Mouse (Mus musculus): Measurements from ENCODE around the gene Acad10.

GRCm38 (mm10) chr5:121585005-121585404, 75.3 kb downstream of the Acad10 start:
- TF ChIP-seq CTCF (IDR thresholded peaks at IDR 0.05; ENCODE audit: low read depth, low read length) (no peak), POLR2AphosphoS5 (IDR thresholded peaks at IDR 0.05; ENCODE audit: insufficient replicate concordance, low read depth, low read length) (no peak)

Measured in G1E (cell line).